Mouse (Mus musculus) limb, embryonic 14.5 days (tissue): ENCODE measurements around the gene Slc6a11. TPM values are rescaled to one million over a fixed set of nuclear protein-coding genes. Genes with fewer than 3 reads are reported as not detected.

ENCODE experiments used
- ATAC-seq: fragments of 200-750 bp; cut with Nextera tagmentation; 2 replicates; pipeline ENCODE4 v1.8.0; 2017; ENCODE audit warnings: low read depth, moderate number of reproducible peaks, moderate TSS enrichment; ENCODE audit not compliant: low FRiP score
- DNase-seq: peaks from one replicate; pipeline ENCODE4 v3.0.0-alpha.2; 2015; ENCODE audit warnings: low spot score
- H3K27ac ChIP-seq: fragments of 300-500 bp; sonication (generic); replicated peaks from 2 replicates; pipeline ENCODE4 v1.5.1; 2014; ENCODE audit warnings: low read depth, mild to moderate bottlenecking, low read length, moderate library complexity, mixed read lengths
- H3K27me3 ChIP-seq: fragments of 300-500 bp; sonication (generic); 2 replicates; pipeline ENCODE4 v1.6.1; 2014; ENCODE audit warnings: low read length, mixed read lengths; ENCODE audit not compliant: control insufficient read depth, insufficient read depth
- H3K36me3 ChIP-seq: fragments of 300-500 bp; sonication (generic); 2 replicates; pipeline ENCODE4 v1.6.1; 2014; ENCODE audit warnings: mild to moderate bottlenecking, low read length, moderate library complexity, mixed read lengths; ENCODE audit not compliant: control insufficient read depth, insufficient read depth
- H3K4me1 ChIP-seq: fragments of 300-500 bp; sonication (generic); 2 replicates; pipeline ENCODE4 v1.6.1; 2014; ENCODE audit warnings: antibody characterized with exemption, low read length, mixed read lengths; ENCODE audit not compliant: control insufficient read depth, insufficient read depth
- H3K4me2 ChIP-seq: fragments of 300-500 bp; sonication (generic); replicated peaks from 2 replicates; pipeline ENCODE4 v1.6.1; 2014; ENCODE audit warnings: low read depth, mild to moderate bottlenecking, low read length, moderate library complexity; ENCODE audit not compliant: severe bottlenecking
- H3K4me3 ChIP-seq: fragments of 300-500 bp; sonication (generic); replicated peaks from 2 replicates; pipeline ENCODE4 v1.5.1; 2014; ENCODE audit warnings: low read length
- H3K9ac ChIP-seq: fragments of 300-500 bp; sonication (generic); 2 replicates; pipeline ENCODE4 v1.6.1; 2014; ENCODE audit warnings: mild to moderate bottlenecking, low read depth, low read length, moderate library complexity; ENCODE audit not compliant: severe bottlenecking
- H3K9me3 ChIP-seq: fragments of 300-500 bp; sonication (generic); 2 replicates; pipeline ENCODE4 v1.6.1; 2016; ENCODE audit warnings: low read length; ENCODE audit not compliant: control insufficient read depth
- POLR2A ChIP-seq: fragments of 200-500 bp; IDR thresholded peaks from 2 replicates; pipeline ENCODE4 v1.8.0; 2012; ENCODE audit warnings: inconsistent platforms, mild to moderate bottlenecking, moderate library complexity, borderline replicate concordance; ENCODE audit not compliant: insufficient read depth, insufficient read length; ENCODE audit errors: extremely low read depth
- WGBS: fragments of 180-500 bp; shearing (Covaris S2); extraction: QIAGEN DNeasy Blood & Tissue Kit; methylation state at CpG from one replicate; pipeline ENCODE4 v1.1.7; 2014; 5-methylcytosine and 5-hydroxymethylcytosine counted together
- polyA plus RNA-seq, 2 experiments: library from polyadenylated mRNA; depleted of rRNA in 1 of 2; stranded (reverse) in 1 of 2; unstranded in 1 of 2; fragments of >200 nt; fragmentation: Nextera tagmentation in 1 of 2; extraction: Ambion mirVana in 1 of 2; gene quantifications; 2 replicates each; pipeline versions ENCODE4 v1.2.1 to v1.2.3; 2012 to 2014

Slc6a11 gene
- polyA plus RNA-seq, 2 experiments: 0.11 TPM

DNA sequence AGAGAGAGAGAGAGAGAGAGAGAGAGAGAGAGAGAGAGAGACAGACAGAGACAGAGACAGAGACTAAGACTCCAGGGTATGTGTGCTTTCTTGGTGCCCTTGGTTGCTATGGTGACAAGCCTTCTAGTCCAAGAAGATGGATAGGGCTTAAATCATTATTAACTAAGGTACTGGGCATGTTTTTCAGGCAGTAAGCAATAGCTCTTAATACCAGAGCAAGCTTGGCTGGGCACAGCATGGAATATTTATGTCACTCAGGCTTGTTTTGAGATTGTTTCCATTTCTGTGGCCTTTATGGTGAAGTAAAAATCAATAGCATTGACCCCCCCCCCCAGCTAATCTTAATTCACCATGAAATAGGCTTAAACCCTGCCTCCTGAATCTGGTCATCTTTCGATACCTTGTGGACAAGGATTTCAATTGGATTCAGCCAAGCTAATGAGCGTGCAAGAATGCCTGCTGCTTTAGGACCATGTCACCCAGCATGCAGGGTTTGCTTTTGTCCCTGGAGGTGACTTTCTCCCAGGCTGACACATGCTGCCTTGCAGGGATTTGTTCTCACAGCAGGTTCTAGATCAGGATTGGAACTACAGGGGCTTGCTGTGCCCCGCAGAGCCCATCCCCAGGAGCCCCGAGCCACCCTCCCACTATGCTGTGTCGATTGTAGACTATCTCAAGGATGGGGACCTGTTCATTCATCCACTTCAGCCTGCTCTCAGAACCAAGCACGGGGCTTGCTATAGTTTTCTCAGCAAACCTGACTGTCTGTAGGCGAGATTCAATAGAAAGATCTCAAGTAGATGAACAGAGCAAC lies 51.5 kb downstream of the Slc6a11 start:
- ATAC-seq (no peak), DNase-seq (no peak)
- no peak overlapping the region for H3K4me3 ChIP-seq
- H3K9me3 ChIP-seq: no peaks in the 10 kb centered on the region
- no peaks in the 10 kb centered on the region for H3K36me3 ChIP-seq
- H3K9ac ChIP-seq: no peak overlapping the region
- H3K4me2 ChIP-seq: no peak overlapping the region
- no peak for TF ChIP-seq POLR2A
- H3K27ac ChIP-seq: no peak overlapping the region
- H3K4me1 ChIP-seq: no peaks in the 10 kb centered on the region
- no peaks in the 10 kb centered on the region for H3K27me3 ChIP-seq
- WGBS: 78% methylated on average over 7 of the region's 7 CpGs

GRCm38 (mm10) chr6:114187121-114187520 lies 56.1 kb downstream of the Slc6a11 start:
- DNase-seq (peak; percentile 68), ATAC-seq (no peak)
- H3K9ac ChIP-seq: no peak overlapping the region
- H3K9me3 ChIP-seq: no peaks in the 10 kb centered on the region
- no peak for TF ChIP-seq POLR2A
- WGBS: 43% methylated on average over 4 of the region's 4 CpGs
- H3K27me3 ChIP-seq: no peaks in the 10 kb centered on the region
- H3K4me2 ChIP-seq: no peak overlapping the region
- H3K4me1 ChIP-seq: no peaks in the 10 kb centered on the region
- H3K4me3 ChIP-seq: no peak overlapping the region
- H3K27ac ChIP-seq: no peak overlapping the region
- no peaks in the 10 kb centered on the region for H3K36me3 ChIP-seq

GRCm38 (mm10) chr6:114188869-114189268 lies 57.8 kb downstream of the Slc6a11 start:
- no peak for TF ChIP-seq POLR2A
- DNase-seq (no peak), ATAC-seq (no peak)
- H3K27me3 ChIP-seq: no peaks in the 10 kb centered on the region
- no peak overlapping the region for H3K9ac ChIP-seq
- H3K4me3 ChIP-seq: no peak overlapping the region
- 79% methylated on average over 8 of the region's 8 CpGs for WGBS
- no peak overlapping the region for H3K4me2 ChIP-seq
- no peaks in the 10 kb centered on the region for H3K36me3 ChIP-seq
- H3K9me3 ChIP-seq: no peaks in the 10 kb centered on the region
- H3K4me1 ChIP-seq: no peaks in the 10 kb centered on the region
- H3K27ac ChIP-seq: no peak overlapping the region

GRCm38 (mm10) chr6:114195998-114196397 lies 65.0 kb downstream of the Slc6a11 start:
- no peak overlapping the region for H3K27ac ChIP-seq
- H3K27me3 ChIP-seq: no peaks in the 10 kb centered on the region
- TF ChIP-seq POLR2A: no peak
- no peak overlapping the region for H3K9ac ChIP-seq
- H3K4me1 ChIP-seq: no peaks in the 10 kb centered on the region
- no peak overlapping the region for H3K4me3 ChIP-seq
- DNase-seq (no peak), ATAC-seq (no peak)
- no peak overlapping the region for H3K4me2 ChIP-seq
- H3K36me3 ChIP-seq: no peaks in the 10 kb centered on the region
- H3K9me3 ChIP-seq: no peaks in the 10 kb centered on the region

DNA sequence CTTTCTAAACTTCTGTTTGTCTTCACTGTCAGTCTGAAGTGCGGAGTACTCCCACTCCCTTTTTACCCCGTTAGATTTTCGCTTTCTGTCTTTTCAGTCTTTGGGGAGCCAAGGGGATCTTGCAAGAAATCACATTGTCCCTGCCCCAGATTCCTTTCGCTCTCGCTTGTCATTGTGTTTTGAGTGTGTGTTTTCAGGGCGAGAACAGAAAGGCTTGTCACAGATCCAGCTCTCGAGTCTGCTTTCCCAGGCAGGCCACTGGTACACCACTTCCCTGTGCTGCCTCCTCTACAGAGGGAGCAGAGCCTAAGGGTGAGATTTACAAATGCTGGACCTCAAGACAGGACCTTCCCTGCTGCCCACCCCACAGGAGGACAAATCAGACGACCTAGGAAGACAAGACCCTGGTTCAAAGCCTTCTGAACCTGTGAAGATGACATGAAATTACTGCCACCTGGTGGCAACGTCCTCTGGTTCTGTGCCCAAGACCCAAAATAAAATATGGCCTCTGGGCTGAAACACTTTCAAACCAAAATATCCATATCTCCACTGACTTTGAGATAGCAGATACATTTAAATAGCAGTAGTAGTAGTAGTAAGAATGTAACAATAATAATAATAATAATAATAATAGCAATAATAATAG lies 68.3 kb downstream of the Slc6a11 start:
- no peak overlapping the region for H3K27ac ChIP-seq
- H3K4me1 ChIP-seq: no peaks in the 10 kb centered on the region
- no peak overlapping the region for H3K9ac ChIP-seq
- DNase-seq: no peak
- 67% methylated on average over 9 of the region's 9 CpGs for WGBS
- H3K27me3 ChIP-seq: no peaks in the 10 kb centered on the region
- no peaks in the 10 kb centered on the region for H3K36me3 ChIP-seq
- no peaks in the 10 kb centered on the region for H3K9me3 ChIP-seq
- no peak for TF ChIP-seq POLR2A
- no peak overlapping the region for H3K4me2 ChIP-seq
- no peak for ATAC-seq
- no peak overlapping the region for H3K4me3 ChIP-seq
